Mouse (Mus musculus): ENCODE measurements around the gene AI413582.

- no peak for TF ChIP-seq CTCF (IDR thresholded peaks at IDR 0.05; ENCODE audit: borderline replicate concordance, control insufficient read depth, extremely low read depth, insufficient read depth, low read length, poor library complexity)
- no peak for TF ChIP-seq POLR2A (IDR thresholded peaks at IDR 0.05; ENCODE audit: control insufficient read depth, extremely low read depth, insufficient read depth, low read length, poor library complexity)
Measured at GRCm38 (mm10) chr17:27573772-27574320, 8.3 kb upstream of the AI413582 start.
